Mouse (Mus musculus): ENCODE data around the gene 1810010D01Rik. TPM values are rescaled to one million over a fixed set of nuclear protein-coding genes. Genes with fewer than 3 reads are reported as not detected.

The 1810010D01Rik gene
- polyA plus RNA-seq, 1 experiment from 2014 or later = 0.19 TPM

DNA sequence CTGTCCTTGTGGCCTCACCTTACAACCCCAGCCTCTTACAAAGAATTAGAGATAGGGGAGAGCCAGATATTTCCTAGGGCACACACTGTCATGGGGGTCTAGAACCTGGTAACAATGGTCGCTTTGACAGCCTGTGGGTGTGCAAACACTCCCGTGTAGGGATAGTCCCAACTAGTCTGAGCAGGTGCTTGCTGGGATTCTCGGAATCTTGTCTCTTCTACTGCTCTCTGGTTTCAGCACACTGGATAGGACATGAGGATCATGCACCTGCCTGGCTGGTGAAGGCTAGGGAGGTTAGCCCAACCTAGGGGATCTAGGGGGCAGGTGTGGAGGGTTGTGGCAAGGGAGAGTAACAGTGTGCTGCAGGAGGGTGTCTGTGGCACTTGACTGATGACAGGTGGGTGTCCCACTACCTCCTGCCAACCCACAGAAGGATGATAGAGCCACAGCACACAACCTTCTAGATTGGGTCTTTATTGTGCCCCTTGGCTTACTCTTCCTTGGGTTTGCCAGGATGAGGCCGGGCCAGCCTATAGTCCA, 2.5 kb downstream of the 1810010D01Rik start:
- H3K9ac ChIP-seq (ENCODE audit: low read depth, low read length) = no peak overlapping the region
- WGBS (ENCODE audit: insufficient replicate concordance) = 57% methylated on average over 4 of the region's 4 CpGs
- no peak overlapping the region for H3K4me3 ChIP-seq (ENCODE audit: low read depth, low read length)
- H3K27me3 ChIP-seq (ENCODE audit: control insufficient read depth, insufficient read depth, low read depth, low read length) = no peaks in the 10 kb centered on the region
- no peak for ATAC-seq (ENCODE audit: low read depth)
- H3K27ac ChIP-seq (ENCODE audit: low read length) = no peak overlapping the region
- no peaks in the 10 kb centered on the region for H3K36me3 ChIP-seq (ENCODE audit: control insufficient read depth, insufficient read depth)
- H3K9me3 ChIP-seq (replicated peaks; ENCODE audit: control insufficient read depth, low read length) = no peaks in the 10 kb centered on the region
- peaks cover 5% of the 10 kb centered on the region for H3K4me1 ChIP-seq (ENCODE audit: control insufficient read depth, low read depth, low read length)
- H3K4me2 ChIP-seq (ENCODE audit: low read depth, low read length) = no peak overlapping the region

- no peak overlapping the region for H3K4me2 ChIP-seq (ENCODE audit: low read depth, low read length)
- no peak overlapping the region for H3K9ac ChIP-seq (ENCODE audit: low read depth, low read length)
- no peak overlapping the region for H3K4me3 ChIP-seq (ENCODE audit: low read depth, low read length)
- H3K4me1 ChIP-seq (ENCODE audit: control insufficient read depth, low read depth, low read length) = no peaks in the 10 kb centered on the region
- H3K27me3 ChIP-seq (ENCODE audit: control insufficient read depth, insufficient read depth, low read depth, low read length) = no peaks in the 10 kb centered on the region
- 61% methylated on average over 2 of the region's 2 CpGs for WGBS (ENCODE audit: insufficient replicate concordance)
- H3K9me3 ChIP-seq (replicated peaks; ENCODE audit: control insufficient read depth, low read length) = no peaks in the 10 kb centered on the region
- H3K27ac ChIP-seq (ENCODE audit: low read length) = no peak overlapping the region
- ATAC-seq (ENCODE audit: low read depth) = no peak
- no peaks in the 10 kb centered on the region for H3K36me3 ChIP-seq (ENCODE audit: control insufficient read depth, insufficient read depth)
These were observed 8.2 kb downstream of the 1810010D01Rik start for GRCm38 (mm10) chr7:145199711-145200110.

GRCm38 (mm10) chr7:145198223-145198714, 9.7 kb downstream of the 1810010D01Rik start:
- Histone ChIP-seq H3K27me3 (ENCODE audit: control insufficient read depth, insufficient read depth, low read depth, low read length) (no peaks in the 10 kb centered on the region), H3K4me3 (ENCODE audit: low read depth, low read length) (no peak overlapping the region), H3K9ac (ENCODE audit: low read depth, low read length) (no peak overlapping the region), H3K4me2 (ENCODE audit: low read depth, low read length) (no peak overlapping the region), H3K9me3 (replicated peaks; ENCODE audit: control insufficient read depth, low read length) (no peaks in the 10 kb centered on the region), H3K36me3 (ENCODE audit: control insufficient read depth, insufficient read depth) (no peaks in the 10 kb centered on the region), H3K27ac (ENCODE audit: low read length) (no peak overlapping the region), H3K4me1 (ENCODE audit: control insufficient read depth, low read depth, low read length) (no peaks in the 10 kb centered on the region)
- WGBS (ENCODE audit: insufficient replicate concordance) = 33% methylated on average over 4 of the region's 4 CpGs
- ATAC-seq (ENCODE audit: low read depth) = no peak

GRCm38 (mm10) chr7:145197711-145198110, 10.2 kb downstream of the 1810010D01Rik start:
- Histone ChIP-seq H3K36me3 (ENCODE audit: control insufficient read depth, insufficient read depth) (no peaks in the 10 kb centered on the region), H3K9ac (ENCODE audit: low read depth, low read length) (no peak overlapping the region), H3K9me3 (replicated peaks; ENCODE audit: control insufficient read depth, low read length) (no peaks in the 10 kb centered on the region), H3K27me3 (ENCODE audit: control insufficient read depth, insufficient read depth, low read depth, low read length) (no peaks in the 10 kb centered on the region), H3K4me3 (ENCODE audit: low read depth, low read length) (no peak overlapping the region), H3K4me1 (ENCODE audit: control insufficient read depth, low read depth, low read length) (no peaks in the 10 kb centered on the region), H3K27ac (ENCODE audit: low read length) (no peak overlapping the region), H3K4me2 (ENCODE audit: low read depth, low read length) (no peak overlapping the region)
- WGBS (ENCODE audit: insufficient replicate concordance) = 33% methylated on average over 3 of the region's 3 CpGs
- ATAC-seq (ENCODE audit: low read depth) = no peak

DNA sequence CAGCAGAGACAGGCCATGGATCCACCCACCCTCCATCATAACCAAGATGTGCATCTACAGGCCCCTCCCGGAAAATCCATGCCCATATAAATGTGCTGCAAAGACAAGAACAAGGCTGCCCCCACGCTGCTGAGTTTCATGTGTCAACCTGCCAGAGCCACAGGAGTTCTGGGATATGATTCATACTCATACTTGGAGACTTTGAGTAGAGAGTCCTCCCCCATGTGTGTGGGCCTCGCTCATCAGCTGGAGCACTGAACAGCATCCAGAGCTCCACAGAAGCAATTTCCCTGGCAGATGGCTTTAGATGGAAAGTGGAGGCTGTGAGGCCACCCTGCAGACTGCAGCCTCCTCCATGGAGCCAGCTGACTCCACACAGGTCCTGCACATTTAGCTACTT, 10.9 kb downstream of the 1810010D01Rik start:
- ATAC-seq (ENCODE audit: low read depth) = no peak
- H3K4me1 ChIP-seq (ENCODE audit: control insufficient read depth, low read depth, low read length) = no peaks in the 10 kb centered on the region
- H3K36me3 ChIP-seq (ENCODE audit: control insufficient read depth, insufficient read depth) = no peaks in the 10 kb centered on the region
- no peak overlapping the region for H3K4me2 ChIP-seq (ENCODE audit: low read depth, low read length)
- no peak overlapping the region for H3K9ac ChIP-seq (ENCODE audit: low read depth, low read length)
- H3K27me3 ChIP-seq (ENCODE audit: control insufficient read depth, insufficient read depth, low read depth, low read length) = no peaks in the 10 kb centered on the region
- H3K9me3 ChIP-seq (replicated peaks; ENCODE audit: control insufficient read depth, low read length) = no peaks in the 10 kb centered on the region
- 38% methylated on average over 3 of the region's 3 CpGs for WGBS (ENCODE audit: insufficient replicate concordance)
- no peak overlapping the region for H3K27ac ChIP-seq (ENCODE audit: low read length)
- no peak overlapping the region for H3K4me3 ChIP-seq (ENCODE audit: low read depth, low read length)

GRCm38 (mm10) chr7:145196340-145196739, 11.6 kb downstream of the 1810010D01Rik start:
- Histone ChIP-seq H3K4me3 (ENCODE audit: low read depth, low read length) (no peak overlapping the region), H3K27ac (ENCODE audit: low read length) (no peak overlapping the region), H3K36me3 (ENCODE audit: control insufficient read depth, insufficient read depth) (no peaks in the 10 kb centered on the region), H3K4me2 (ENCODE audit: low read depth, low read length) (no peak overlapping the region), H3K4me1 (ENCODE audit: control insufficient read depth, low read depth, low read length) (no peaks in the 10 kb centered on the region), H3K9ac (ENCODE audit: low read depth, low read length) (no peak overlapping the region), H3K9me3 (replicated peaks; ENCODE audit: control insufficient read depth, low read length) (no peaks in the 10 kb centered on the region), H3K27me3 (ENCODE audit: control insufficient read depth, insufficient read depth, low read depth, low read length) (no peaks in the 10 kb centered on the region)
- WGBS (ENCODE audit: insufficient replicate concordance) = 65% methylated on average over 6 of the region's 6 CpGs
- no peak for ATAC-seq (ENCODE audit: low read depth)

DNA sequence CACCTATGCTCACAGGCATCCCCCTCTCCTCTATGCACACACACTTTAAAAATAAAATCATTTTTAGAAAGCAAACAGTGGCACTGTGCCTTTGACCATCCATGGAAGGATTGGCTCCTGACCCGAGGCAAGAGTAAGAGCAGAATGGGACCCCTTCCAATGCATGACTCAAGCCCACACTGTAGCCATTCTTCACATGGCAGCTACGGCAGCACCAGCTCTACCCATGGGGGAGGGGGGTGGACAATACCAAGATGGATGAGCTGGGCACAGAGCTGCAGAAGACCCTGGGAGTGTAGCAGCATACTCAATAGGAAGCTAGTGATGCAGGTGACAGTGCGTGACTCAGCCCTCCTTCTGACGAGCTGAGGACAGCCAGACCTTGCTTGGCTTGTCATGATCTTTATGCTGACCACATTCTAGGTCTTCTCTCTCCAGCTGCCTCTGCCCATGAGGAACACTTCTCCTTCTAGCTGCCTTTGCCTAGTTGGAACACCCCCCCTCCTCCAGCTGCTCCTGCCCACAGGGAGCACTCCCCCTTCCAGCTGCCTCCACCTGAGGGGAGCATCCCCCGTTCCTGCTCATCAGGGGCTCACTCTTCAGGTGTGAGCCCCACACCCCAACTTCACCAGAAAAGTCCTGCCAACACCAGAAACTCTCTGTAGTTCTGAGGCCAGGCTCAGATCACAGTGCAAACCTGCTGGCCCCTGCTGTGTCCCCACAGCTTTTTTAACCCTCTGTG, 12.6 kb downstream of the 1810010D01Rik start:
- H3K9ac ChIP-seq (ENCODE audit: low read depth, low read length) = no peak overlapping the region
- H3K27me3 ChIP-seq (ENCODE audit: control insufficient read depth, insufficient read depth, low read depth, low read length) = no peaks in the 10 kb centered on the region
- no peaks in the 10 kb centered on the region for H3K36me3 ChIP-seq (ENCODE audit: control insufficient read depth, insufficient read depth)
- 41% methylated on average over 5 of the region's 5 CpGs for WGBS (ENCODE audit: insufficient replicate concordance)
- H3K27ac ChIP-seq (ENCODE audit: low read length) = no peak overlapping the region
- H3K4me3 ChIP-seq (ENCODE audit: low read depth, low read length) = no peak overlapping the region
- H3K9me3 ChIP-seq (replicated peaks; ENCODE audit: control insufficient read depth, low read length) = no peaks in the 10 kb centered on the region
- H3K4me1 ChIP-seq (ENCODE audit: control insufficient read depth, low read depth, low read length) = no peaks in the 10 kb centered on the region
- no peak for ATAC-seq (ENCODE audit: low read depth)
- no peak overlapping the region for H3K4me2 ChIP-seq (ENCODE audit: low read depth, low read length)

- ATAC-seq (ENCODE audit: low read depth) = no peak
- Histone ChIP-seq H3K4me2 (ENCODE audit: low read depth, low read length) (no peak overlapping the region), H3K9ac (ENCODE audit: low read depth, low read length) (no peak overlapping the region)
These were observed 13.3 kb downstream of the 1810010D01Rik start for GRCm38 (mm10) chr7:145194455-145195161.

DNA sequence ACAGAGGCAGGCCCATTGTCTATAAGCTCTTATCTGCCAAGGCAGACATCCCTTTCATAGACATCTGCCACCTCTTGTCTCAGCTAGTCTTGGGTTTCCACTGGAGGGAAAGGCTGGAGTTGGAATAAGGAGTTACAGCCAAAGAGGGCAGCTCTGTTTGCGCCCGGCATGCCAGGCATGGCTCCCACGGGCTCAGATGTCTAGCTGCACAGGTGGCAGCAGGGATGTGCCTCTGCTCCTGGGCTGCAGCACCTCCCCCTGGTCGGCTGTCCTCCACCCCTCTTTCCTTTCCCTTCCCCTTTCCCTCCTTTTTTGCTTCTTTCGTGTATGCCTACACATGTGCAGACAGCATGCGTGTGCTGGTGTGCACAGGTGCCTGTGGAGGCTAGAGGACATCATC, 15.1 kb downstream of the 1810010D01Rik start:
- H3K9ac ChIP-seq (ENCODE audit: low read depth, low read length) = no peak overlapping the region
- ATAC-seq (ENCODE audit: low read depth) = no peak
- WGBS (ENCODE audit: insufficient replicate concordance) = 42% methylated on average over 6 of the region's 6 CpGs

More at GRCm38 (mm10) chr7:145194455-145195161, 13.3 kb downstream of the 1810010D01Rik start:
- H3K4me1 ChIP-seq (ENCODE audit: control insufficient read depth, low read depth, low read length) = no peaks in the 10 kb centered on the region
- WGBS (ENCODE audit: insufficient replicate concordance) = 30% methylated on average over 3 of the region's 3 CpGs
- no peaks in the 10 kb centered on the region for H3K9me3 ChIP-seq (replicated peaks; ENCODE audit: control insufficient read depth, low read length)
- H3K36me3 ChIP-seq (ENCODE audit: control insufficient read depth, insufficient read depth) = no peaks in the 10 kb centered on the region
- no peaks in the 10 kb centered on the region for H3K27me3 ChIP-seq (ENCODE audit: control insufficient read depth, insufficient read depth, low read depth, low read length)
- H3K4me3 ChIP-seq (ENCODE audit: low read depth, low read length) = no peak overlapping the region
- no peak overlapping the region for H3K27ac ChIP-seq (ENCODE audit: low read length)

More for the DNA sequence above, 15.1 kb downstream of the 1810010D01Rik start:
- Histone ChIP-seq H3K4me3 (ENCODE audit: low read depth, low read length) (no peak overlapping the region), H3K4me1 (ENCODE audit: control insufficient read depth, low read depth, low read length) (no peaks in the 10 kb centered on the region), H3K36me3 (ENCODE audit: control insufficient read depth, insufficient read depth) (no peaks in the 10 kb centered on the region), H3K9me3 (replicated peaks; ENCODE audit: control insufficient read depth, low read length) (no peaks in the 10 kb centered on the region), H3K4me2 (ENCODE audit: low read depth, low read length) (no peak overlapping the region), H3K27me3 (ENCODE audit: control insufficient read depth, insufficient read depth, low read depth, low read length) (no peaks in the 10 kb centered on the region), H3K27ac (ENCODE audit: low read length) (no peak overlapping the region)
